Mouse (Mus musculus): ENCODE data around the gene Shtn1.

Shtn1 gene

DNA sequence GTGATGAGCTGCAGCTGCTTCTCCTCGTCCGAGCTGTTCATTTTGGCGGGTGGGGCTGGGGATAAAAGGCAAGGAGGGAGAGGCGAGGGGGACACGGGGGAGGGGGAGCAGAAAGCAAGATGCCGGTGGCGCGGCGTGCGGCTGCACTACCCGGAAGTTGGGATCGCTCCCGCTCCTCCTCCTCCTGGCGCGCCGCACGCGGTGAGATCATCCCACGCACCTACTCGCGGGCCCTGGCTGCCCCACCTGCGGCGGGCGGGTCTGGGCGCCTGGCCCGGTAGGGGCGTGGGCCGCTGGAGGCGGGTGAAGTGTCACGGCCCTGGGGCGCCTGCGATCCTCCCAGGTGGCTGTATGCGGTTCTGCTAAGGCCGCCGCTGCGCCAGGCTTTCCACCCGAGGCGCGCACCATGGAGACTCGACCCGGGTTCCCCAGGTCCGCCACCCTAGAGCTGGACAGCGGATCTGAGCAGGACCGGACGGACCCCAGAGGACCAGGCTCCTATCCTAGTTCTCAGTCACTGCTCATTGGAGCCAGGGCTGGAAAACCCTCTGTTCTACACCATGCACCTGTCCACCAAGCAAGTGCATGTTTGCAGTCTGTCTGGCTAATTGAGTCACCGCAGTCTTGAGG, at the start of gene Shtn1:
Gene Shtn1, minus strand, starts transcription at position 629 of the 630 bp plus-strand sequence.
- TF ChIP-seq GATA4 (IDR thresholded peaks at IDR 0.05; ENCODE audit: insufficient replicate concordance, low read length): no peak

DNA sequence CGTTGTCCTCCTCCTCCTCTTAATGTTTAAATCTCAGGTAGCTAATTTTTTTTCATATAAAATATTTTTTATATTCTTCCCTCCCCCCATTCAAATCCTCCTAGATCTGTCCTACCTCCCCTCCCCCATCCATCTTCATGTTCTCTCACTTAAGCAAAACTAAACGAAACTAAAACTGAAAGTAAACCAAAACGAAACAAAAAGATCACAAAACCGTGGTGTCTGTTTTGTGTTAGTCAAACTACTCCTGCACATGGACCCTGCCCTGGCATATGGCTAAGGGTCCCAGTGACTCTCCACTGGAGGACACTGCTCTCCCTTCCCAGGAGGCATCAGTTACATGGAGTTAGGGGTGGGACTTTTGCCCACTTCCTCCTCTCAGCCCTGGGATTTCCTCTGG, 38.3 kb upstream of the Shtn1 start:
- TF ChIP-seq GATA4 (IDR thresholded peaks at IDR 0.05; ENCODE audit: insufficient replicate concordance, low read length): no peak

DNA sequence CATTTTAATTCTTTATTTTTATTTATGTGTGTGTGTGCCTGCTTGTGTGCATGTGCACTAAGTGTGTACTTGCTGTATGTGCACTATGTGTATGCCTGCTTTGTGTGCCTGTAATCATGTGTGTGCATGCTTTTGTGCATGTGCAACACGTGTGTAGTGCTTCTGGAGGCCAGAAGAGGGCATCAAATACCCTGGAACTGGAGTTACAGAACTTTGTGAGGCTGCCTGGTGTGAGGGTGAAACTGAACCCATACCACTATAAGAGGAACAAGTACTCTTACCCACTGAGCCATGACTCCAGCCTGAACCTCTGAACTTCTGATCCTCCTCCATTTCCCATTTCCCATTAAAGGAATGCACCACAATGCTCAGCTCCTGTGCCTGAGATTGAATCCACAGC, 34.0 kb upstream of the Shtn1 start:
- TF ChIP-seq GATA4 (IDR thresholded peaks at IDR 0.05; ENCODE audit: insufficient replicate concordance, low read length): no peak

DNA sequence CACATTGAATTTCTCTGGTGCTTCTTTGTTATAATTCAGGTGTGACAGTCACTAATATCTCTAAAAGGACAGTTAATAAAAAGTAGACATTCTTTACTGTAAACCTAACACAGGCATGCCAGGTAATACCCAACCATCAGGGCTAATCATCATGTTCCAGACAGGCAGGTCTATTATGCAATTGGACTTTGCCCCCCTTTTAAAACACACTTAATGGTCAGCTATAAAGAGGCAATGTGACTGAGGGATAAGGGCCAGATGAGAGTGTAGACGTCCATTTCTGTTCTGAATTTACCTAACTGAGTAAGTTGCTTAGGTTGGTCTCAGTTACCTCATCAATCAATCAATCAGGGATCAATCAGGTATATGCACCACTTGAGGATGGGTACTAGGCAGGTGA, 22.4 kb upstream of the Shtn1 start:
- TF ChIP-seq GATA4 (IDR thresholded peaks at IDR 0.05; ENCODE audit: insufficient replicate concordance, low read length): no peak

DNA sequence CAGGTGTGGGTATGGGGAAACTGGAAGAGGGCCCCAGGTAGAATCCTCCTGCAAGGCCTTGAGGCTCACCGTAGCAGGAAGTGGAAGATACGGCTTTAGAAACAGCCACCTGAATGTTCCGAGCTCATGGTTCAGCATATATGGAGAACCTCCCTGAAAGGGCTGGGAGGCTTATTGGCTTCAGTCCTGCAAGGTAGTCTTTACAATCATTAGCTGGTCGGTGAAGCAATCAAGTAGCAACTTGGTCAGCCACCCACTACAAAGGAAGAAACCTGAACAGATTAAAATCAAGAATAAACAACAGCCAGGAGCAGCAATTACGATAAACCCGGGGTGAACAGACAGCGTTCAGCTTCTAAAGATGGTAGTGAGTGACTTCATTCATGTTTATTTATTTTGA, 16.4 kb upstream of the Shtn1 start:
- no peak for TF ChIP-seq GATA4 (IDR thresholded peaks at IDR 0.05; ENCODE audit: insufficient replicate concordance, low read length)

DNA sequence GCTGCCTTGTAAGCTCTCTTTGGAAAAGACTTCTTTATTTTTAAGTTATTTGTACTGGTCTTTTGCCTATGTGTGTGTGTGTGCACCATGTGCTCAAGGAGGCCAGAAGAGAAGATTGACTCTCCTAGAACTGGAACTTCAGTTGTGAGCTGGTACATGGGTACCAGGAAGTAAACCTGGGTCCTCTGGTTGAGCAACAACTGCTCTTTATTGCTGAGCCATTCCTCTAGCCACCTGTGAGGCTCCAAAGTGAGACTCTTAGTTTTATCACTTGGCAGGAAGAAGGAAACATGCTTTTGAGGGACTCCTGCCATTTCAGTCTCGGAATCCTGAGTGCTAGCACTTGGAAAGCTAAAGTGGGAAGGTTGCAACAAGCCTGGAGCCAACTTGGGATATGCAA, 14.4 kb upstream of the Shtn1 start:
- TF ChIP-seq GATA4 (IDR thresholded peaks at IDR 0.05; ENCODE audit: insufficient replicate concordance, low read length): no peak

DNA sequence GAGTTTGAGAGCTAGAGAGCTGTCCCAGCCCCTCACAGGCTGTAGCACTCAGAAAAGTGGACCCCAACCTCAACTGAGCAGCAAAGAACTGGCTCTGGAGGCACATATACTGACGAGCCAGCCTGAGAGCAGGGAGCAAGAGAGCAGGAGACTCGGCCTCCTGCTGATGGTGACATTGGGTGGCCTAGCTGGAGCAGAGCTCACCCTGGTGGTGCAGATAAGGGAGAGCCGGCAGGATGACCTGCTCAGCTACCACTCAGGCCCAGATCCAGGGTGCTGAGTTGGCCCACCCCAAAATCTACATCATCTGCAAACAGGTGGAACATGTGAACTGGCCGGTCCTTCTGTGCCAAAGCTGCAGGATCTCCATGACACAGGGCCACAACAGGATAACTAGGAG, 8.4 kb upstream of the Shtn1 start:
- no peak for TF ChIP-seq GATA4 (IDR thresholded peaks at IDR 0.05; ENCODE audit: insufficient replicate concordance, low read length)

DNA sequence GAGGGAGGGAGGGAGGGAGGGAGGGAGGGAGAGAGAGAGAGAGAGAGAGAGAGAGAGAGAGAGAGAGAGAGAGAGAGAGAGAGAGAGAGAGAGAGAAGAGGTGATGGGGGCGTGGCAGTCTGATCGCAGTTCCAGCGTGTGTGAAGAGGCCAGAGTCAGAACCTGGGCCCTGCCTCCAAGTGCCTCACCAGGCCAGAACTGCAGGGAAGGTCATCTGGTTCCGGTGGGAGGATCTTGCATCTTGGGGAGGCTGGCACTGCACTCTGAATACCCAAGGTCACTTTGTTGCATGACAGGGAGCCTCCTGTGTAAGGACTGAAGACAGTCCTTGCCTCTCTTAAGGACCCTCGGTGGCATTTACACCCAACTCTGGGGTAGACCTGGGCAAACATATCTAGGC, 231 bp upstream of the Shtn1 start:
- no peak for TF ChIP-seq GATA4 (IDR thresholded peaks at IDR 0.05; ENCODE audit: insufficient replicate concordance, low read length)

DNA sequence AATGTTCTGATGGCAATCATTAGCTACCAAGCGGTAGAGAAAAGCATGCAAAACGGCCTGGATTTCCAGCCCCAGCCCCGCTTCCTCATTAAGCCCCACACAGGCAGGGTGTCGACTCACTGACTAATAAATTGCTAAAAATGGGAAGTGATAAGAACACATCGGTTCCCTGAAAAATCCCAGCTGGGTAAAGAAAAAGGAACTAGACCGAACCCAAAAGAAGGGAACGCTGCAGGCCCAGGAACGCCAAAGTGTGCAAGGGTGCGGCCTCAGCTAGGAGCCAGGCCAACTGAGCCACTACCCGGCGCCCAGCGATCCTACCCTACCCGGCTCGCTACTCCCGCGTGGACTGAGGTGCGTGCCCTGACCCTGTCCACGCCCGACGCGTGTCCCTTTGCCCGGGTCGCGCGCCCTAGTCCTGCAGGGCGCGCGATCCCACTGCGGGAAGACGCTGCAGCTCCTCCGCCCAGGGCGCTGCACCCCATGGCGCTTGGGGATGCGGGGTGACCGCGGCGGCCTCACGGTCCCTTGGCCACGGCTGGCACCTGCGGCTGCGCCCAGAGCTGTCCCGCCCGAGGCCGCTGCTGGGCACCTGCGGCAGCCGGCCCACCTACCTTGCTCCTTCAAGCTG, 944 bp downstream of the Shtn1 start:
- TF ChIP-seq GATA4 (IDR thresholded peaks at IDR 0.05; ENCODE audit: insufficient replicate concordance, low read length): no peak

DNA sequence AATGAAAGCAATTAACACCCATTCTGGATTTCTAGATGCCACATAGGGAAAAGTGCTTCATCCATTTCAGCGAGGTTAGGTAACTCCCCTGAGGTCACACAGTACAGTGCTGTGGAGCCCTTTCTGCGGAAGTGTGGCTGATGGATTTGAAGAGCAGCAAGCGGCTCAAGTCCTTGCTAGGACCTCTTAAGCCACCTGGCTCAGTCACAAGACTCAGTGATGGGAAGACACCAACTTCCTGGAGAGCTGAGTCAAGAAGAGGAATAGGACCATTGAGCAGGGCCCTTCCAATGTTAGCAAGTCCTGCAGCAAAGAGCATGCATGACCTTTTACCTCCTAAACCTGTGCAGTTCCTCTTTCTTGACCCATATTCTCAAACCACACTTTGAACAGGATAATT, 1.5 kb downstream of the Shtn1 start:
- TF ChIP-seq GATA4 (IDR thresholded peaks at IDR 0.05; ENCODE audit: insufficient replicate concordance, low read length): no peak

DNA sequence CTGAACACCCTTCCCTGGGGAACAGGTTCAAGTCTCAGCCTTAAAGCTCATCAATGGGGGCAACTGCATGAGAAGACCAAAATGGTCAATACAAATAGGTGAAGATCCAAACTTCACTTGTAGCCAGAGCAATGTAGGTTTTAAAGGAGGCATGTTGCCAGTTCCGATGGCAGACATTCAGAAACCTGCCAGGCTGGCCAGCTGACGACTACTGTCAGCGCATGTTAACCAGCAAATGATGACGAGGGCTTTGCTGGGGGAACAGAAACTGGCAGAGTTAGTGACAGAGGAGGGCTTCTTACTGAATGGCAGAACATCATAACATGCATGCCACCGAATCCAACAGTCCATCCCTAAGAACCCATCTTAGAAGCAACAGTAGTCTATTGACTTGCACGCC, 2.9 kb downstream of the Shtn1 start:
- TF ChIP-seq GATA4 (IDR thresholded peaks at IDR 0.05; ENCODE audit: insufficient replicate concordance, low read length): no peak

DNA sequence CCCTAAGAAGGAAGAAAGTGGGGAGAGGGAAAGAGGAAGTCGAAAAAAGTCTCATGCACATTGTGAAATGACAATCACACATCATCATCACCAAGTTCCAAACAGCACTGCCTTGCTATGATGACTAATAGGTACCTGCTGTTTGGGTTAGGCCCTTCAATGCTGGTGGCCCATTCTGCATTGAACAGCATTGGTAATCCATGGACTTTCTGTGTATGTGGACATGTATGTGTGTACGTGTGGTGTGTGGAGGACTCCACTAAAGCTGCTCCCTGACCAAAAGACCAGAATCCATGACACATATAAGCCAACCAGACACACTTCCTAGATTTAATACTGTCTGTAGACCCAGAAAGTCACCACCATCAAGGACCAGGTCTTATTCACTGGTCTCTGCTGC, 3.9 kb downstream of the Shtn1 start:
- TF ChIP-seq GATA4 (IDR thresholded peaks at IDR 0.05; ENCODE audit: insufficient replicate concordance, low read length): no peak

DNA sequence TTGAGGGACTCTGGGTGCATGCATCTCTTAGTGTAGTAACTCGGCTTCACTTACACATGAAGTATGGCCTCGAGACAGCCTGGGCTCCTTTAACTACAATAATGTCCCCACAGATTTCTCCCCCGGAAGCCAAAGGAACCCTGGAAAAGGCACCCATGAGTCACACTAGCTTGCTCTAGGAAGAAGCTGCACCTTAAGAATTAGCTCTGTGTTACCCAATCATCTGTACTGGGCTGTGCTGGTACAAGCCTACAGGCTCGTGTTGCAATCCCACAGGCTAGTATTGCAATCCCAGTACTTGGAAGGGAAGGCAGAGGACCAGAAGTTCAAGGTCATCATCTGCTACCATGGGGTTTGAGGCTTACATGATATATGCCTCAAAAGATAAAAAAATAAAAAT, 4.5 kb downstream of the Shtn1 start:
- TF ChIP-seq GATA4 (IDR thresholded peaks at IDR 0.05; ENCODE audit: insufficient replicate concordance, low read length): no peak

DNA sequence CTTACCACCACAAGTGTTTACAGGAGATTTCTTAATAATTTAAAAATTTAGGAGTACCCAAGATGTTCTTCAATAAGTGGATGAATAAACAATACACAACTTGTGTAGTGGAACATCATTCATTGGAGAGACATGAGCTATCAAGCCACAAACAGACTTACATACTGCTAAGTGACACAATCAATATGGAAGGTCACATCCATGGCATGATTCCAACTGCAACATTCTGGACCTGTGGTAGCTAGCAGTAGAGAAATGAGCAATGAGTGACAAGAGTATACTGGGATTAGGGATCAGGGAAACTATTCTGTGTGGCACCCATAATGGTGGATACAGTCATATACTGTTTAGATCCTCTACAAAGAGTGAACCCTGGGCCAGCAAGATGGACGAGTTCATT, 8.2 kb downstream of the Shtn1 start:
- no peak for TF ChIP-seq GATA4 (IDR thresholded peaks at IDR 0.05; ENCODE audit: insufficient replicate concordance, low read length)

DNA sequence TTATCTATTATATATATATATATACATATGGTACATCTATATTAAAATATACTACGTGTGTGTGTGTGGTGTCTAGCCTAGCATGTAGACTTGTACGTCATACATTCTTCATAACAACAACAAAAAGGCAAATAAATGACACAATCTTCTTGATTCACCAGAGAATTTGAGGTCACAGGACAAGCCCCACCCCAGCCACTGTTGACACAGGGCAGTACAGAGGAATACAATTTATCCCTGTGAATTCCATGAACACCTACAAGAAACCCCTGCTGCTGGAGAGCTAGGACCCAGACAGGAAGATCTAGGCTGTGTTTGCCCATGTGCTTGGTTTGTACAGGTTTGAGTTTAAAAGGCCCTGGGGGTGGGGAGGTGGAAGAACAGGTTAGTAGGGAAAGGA, 9.2 kb downstream of the Shtn1 start:
- TF ChIP-seq GATA4 (IDR thresholded peaks at IDR 0.05; ENCODE audit: insufficient replicate concordance, low read length): no peak

DNA sequence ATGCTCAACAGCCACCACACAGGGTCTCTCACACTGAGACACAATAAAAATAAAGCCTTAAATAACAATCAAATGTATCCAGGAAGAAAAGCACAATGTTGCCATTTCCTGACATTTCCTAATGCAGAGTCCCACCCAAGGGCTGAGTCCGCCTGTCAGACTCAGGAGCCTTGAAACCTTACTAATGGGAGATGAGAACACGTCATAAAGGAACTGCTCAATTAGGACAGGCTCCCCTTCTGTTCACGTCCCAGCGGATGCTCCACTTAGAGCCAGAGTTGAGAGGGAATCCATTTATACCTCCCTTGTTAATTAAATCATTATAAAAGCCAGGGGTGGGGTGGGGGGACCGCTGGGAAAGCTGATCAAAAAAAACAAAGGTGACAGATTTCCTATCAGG, 9.8 kb downstream of the Shtn1 start:
- no peak for TF ChIP-seq GATA4 (IDR thresholded peaks at IDR 0.05; ENCODE audit: insufficient replicate concordance, low read length)

DNA sequence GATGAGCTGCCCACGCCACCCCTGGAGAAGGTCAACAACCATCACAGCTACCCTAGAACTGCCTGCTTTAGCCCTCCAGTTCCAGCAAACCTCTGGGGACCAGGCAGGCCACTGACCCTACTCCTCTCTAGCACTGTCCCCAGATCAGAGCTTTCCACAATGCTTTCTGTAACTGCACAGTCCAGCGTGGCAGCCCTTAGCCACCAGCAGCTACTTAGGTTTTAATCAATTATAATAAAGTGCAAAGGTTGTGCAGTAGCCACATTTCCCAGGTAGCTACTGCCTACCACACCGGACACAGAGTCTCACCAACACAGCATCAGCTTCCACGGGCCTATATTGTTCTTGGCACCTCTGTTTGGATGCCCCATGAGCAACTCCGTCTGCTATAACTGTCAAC, 11.3 kb downstream of the Shtn1 start:
- TF ChIP-seq GATA4 (IDR thresholded peaks at IDR 0.05; ENCODE audit: insufficient replicate concordance, low read length): no peak

Data from liver, adult (tissue).